Mouse (Mus musculus) kidney, embryonic 16.5 days (tissue): Measurements from ENCODE around the gene Hdac8. TPM values are rescaled to one million over a fixed set of nuclear protein-coding genes. Genes with fewer than 3 reads are reported as not detected.
A peak's percentile ranks its signal among the peaks of the same experiment; 100 is the strongest.

ENCODE experiments used
- ATAC-seq: fragments of 200-750 bp; cut with Nextera tagmentation; 2 replicates; pipeline ENCODE4 v1.8.0; 2017; ENCODE audit warnings: moderate TSS enrichment; ENCODE audit not compliant: low FRiP score, low TSS enrichment
- H3K27ac ChIP-seq: fragments of 300-500 bp; sonication (generic); 2 replicates; pipeline ENCODE4 v1.5.1; 2014; ENCODE audit warnings: low read length
- H3K27me3 ChIP-seq: fragments of 300-500 bp; sonication (generic); 2 replicates; pipeline ENCODE4 v1.6.1; 2014; ENCODE audit warnings: low read length, control low read depth, mixed read lengths; ENCODE audit not compliant: insufficient read depth
- H3K36me3 ChIP-seq: fragments of 300-500 bp; sonication (generic); 2 replicates; pipeline ENCODE4 v1.6.1; 2014; ENCODE audit warnings: low read length, control low read depth, mixed read lengths; ENCODE audit not compliant: insufficient read depth
- H3K4me1 ChIP-seq: fragments of 300-500 bp; sonication (generic); 2 replicates; pipeline ENCODE4 v1.6.1; 2014; ENCODE audit warnings: low read length, control low read depth, mixed read lengths; ENCODE audit not compliant: insufficient read depth
- H3K4me2 ChIP-seq: fragments of 300-500 bp; sonication (generic); replicated peaks from 2 replicates; pipeline ENCODE4 v1.6.1; 2014; ENCODE audit warnings: low read depth, low read length
- H3K4me3 ChIP-seq: fragments of 300-500 bp; sonication (generic); 2 replicates; pipeline ENCODE4 v1.5.1; 2014; ENCODE audit warnings: mild to moderate bottlenecking, low read length
- H3K9ac ChIP-seq: fragments of 300-500 bp; sonication (generic); replicated peaks from 2 replicates; pipeline ENCODE4 v1.6.1; 2014; ENCODE audit warnings: low read length
- H3K9me3 ChIP-seq: fragments of 300-500 bp; sonication (generic); 2 replicates; pipeline ENCODE4 v1.6.1; 2016; ENCODE audit warnings: low read length, control low read depth
- WGBS: fragments of 180-500 bp; shearing (Covaris S2); extraction: QIAGEN DNeasy Blood & Tissue Kit; methylation state at CpG from one replicate; pipeline ENCODE4 v1.1.7; 2014; 5-methylcytosine and 5-hydroxymethylcytosine counted together
- polyA plus RNA-seq: library from polyadenylated mRNA; unstranded; fragments of >200 nt; fragmentation: Nextera tagmentation; extraction: Ambion mirVana; gene quantifications from 2 replicates; pipeline ENCODE4 v1.2.1, GENCODE M21; 2015

Hdac8 gene
- polyA plus RNA-seq, 1 experiment from 2014 or later, result 10.7 TPM

DNA sequence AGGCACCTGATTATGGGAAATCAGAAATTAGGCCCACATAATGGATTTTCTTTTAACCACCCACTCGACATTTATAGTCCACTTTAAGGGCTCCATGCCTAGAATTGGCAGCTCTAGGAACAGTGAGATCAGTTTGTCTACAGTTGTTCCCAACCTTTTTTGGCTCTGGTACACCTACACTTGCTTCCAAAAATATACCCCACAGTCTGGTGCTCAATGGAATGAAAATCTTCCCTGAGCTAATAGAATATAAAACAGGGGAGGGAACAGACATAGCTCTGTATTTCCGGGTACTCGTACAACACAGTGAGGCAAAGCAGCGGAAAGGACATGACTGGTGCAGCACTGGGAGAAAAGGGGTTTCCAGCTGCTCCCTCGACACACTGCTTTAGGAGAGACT, 29.6 kb downstream of the Hdac8 start:
- Histone ChIP-seq H3K9me3 (no peaks in the 10 kb centered on the region), H3K4me3 (no peak overlapping the region), H3K4me1 (no peaks in the 10 kb centered on the region), H3K4me2 (no peak overlapping the region), H3K27ac (no peak overlapping the region), H3K27me3 (peaks cover 4% of the 10 kb centered on the region; the same call in 1 of the 2 replicates), H3K36me3 (no peaks in the 10 kb centered on the region), H3K9ac (no peak overlapping the region)
- no peak for ATAC-seq
- WGBS, result 84% methylated on average over 5 of the region's 5 CpGs

DNA sequence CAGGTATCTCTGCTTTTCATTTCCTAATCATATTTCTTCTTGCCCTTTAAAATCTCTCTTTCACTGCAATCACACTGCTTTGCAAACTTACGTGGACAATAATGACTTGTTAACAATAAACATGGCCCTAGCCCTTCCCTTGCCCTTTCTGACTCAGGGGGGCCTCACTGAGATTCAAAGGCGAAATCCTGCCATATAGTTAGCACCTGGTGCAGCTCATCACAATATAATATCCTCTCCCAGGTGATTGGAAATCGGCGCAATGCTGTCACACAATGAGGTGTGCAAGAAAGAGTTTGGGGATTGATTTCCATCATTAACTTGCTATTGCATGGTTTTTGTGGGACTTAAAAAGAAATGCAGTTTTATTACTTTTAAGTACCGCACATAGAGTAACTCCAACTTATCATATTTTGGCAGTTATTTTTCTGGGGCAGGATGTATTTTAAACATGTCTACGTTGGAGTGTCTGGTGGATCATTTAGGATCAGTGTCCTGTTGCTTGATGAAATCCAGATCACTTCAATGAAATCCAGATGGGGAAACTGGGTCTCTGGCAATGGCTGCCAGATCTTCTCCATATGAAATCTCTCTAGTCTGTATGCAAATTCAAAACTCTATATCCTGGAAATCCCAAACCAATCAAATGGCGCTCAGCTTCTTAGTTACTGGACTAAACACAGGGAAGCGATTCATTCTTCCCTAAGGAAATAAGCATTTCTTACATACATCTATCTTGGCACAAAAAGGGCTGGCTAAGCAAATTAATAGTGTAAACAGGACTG, 86.6 kb downstream of the Hdac8 start:
- no peak overlapping the region for H3K27ac ChIP-seq
- H3K9me3 ChIP-seq, result no peaks in the 10 kb centered on the region
- no peak overlapping the region for H3K9ac ChIP-seq
- H3K4me2 ChIP-seq, result no peak overlapping the region
- no peaks in the 10 kb centered on the region for H3K4me1 ChIP-seq
- 83% methylated on average over 8 of the region's 8 CpGs for WGBS
- peaks cover 17% of the 10 kb centered on the region; the same call in 1 of the 2 replicates for H3K27me3 ChIP-seq
- H3K36me3 ChIP-seq, result no peaks in the 10 kb centered on the region
- ATAC-seq, result no peak
- H3K4me3 ChIP-seq, result no peak overlapping the region

DNA sequence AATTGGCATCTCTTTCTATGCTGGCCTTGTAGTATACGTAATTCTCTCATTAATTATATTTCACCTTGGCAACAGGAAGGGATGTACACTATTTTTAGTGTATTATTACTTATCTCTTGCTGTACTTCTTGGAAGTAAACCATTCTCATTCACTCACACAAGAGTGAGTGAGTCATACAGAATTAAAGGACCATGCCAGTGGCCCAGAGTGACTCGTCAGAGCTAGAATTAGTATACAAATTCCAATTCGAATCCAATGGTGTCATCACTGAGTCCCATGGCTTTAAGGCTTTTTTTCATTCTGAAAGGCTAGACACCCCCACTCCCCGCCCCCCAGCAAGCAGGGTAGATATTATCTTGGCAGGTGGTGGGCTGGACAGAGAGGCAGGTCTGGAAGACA, 88.2 kb downstream of the Hdac8 start:
- H3K27ac ChIP-seq, result no peak overlapping the region
- ATAC-seq, result no peak
- no peaks in the 10 kb centered on the region for H3K36me3 ChIP-seq
- H3K4me3 ChIP-seq, result no peak overlapping the region
- WGBS, result 79% methylated on average over 4 of the region's 4 CpGs
- peaks cover 14% of the 10 kb centered on the region; the same call in 1 of the 2 replicates for H3K27me3 ChIP-seq
- no peaks in the 10 kb centered on the region for H3K4me1 ChIP-seq
- H3K9ac ChIP-seq, result no peak overlapping the region
- no peaks in the 10 kb centered on the region for H3K9me3 ChIP-seq
- no peak overlapping the region for H3K4me2 ChIP-seq

DNA sequence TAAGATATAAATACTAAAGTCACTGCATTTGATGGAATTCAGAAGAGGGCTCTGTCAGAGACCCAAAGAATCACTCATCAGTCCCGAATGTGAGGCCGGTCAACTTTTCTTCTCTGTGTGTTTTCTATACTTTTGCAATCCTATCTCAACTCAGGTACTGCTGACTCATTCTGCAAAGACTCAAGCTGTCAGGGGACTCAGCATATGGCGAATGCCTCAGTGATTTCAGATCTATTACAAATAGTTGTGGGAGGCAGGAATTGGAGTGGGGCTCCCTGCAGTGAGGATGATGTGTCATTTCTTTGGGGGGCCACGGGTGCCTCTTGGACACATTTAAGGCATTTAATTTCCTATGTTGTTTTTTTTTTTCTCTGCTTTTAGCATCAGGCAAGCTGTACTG, 88.8 kb downstream of the Hdac8 start:
- ATAC-seq, result no peak
- WGBS, result 48% methylated on average over 4 of the region's 4 CpGs

DNA sequence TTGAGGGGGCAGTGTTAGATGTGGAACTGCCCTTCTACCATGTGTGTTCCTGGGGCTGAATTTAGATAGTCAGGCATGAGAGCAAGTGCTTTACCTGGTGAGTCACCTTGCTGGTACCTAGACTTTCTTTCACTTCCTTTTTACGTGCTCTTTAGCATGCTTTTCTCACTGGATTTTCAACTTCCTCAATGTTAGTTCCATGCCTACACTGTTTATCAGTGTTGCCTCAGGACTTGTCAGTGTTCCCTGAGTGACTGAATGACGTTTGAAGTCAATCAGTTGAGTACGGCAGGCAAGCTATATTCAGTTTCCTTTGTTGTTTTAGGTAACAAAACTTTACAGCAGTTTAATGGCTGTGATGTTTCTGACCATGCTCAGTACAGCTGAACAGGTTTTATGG, 120.4 kb downstream of the Hdac8 start:
- Histone ChIP-seq H3K36me3 (no peaks in the 10 kb centered on the region), H3K4me3 (no peak overlapping the region), H3K4me1 (no peaks in the 10 kb centered on the region), H3K27me3 (peaks cover 11% of the 10 kb centered on the region; the same call in 1 of the 2 replicates), H3K9me3 (no peaks in the 10 kb centered on the region), H3K4me2 (no peak overlapping the region), H3K9ac (no peak overlapping the region), H3K27ac (no peak overlapping the region)
- 63% methylated on average over 3 of the region's 3 CpGs for WGBS
- ATAC-seq, result no peak

More for the DNA sequence above, 88.8 kb downstream of the Hdac8 start:
- H3K27me3 ChIP-seq, result peaks cover 18% of the 10 kb centered on the region; the same call in 1 of the 2 replicates
- no peak overlapping the region for H3K9ac ChIP-seq
- no peaks in the 10 kb centered on the region for H3K36me3 ChIP-seq
- H3K4me1 ChIP-seq, result no peaks in the 10 kb centered on the region
- no peak overlapping the region for H3K4me3 ChIP-seq
- H3K27ac ChIP-seq, result no peak overlapping the region
- no peaks in the 10 kb centered on the region for H3K9me3 ChIP-seq
- no peak overlapping the region for H3K4me2 ChIP-seq

DNA sequence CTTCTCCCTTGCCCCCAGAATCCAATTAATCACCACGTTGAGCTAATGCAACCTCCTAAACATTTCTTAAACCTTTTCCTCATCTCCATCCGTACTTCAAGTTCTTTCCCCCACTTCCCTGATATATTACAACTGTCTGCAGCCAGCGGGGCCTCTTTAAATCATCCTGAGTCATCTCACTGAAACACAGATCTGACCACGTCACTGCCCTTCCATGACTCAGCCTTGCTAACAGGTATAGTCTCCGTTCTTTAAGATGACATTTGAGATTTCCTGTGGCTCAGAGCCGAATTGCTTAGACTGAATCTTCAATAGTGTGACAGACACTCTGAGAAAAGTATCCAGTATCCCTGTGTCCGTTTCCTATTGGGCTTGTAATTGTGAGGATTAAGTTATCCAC, 122.0 kb downstream of the Hdac8 start:
- Histone ChIP-seq H3K27me3 (peaks cover 11% of the 10 kb centered on the region; the same call in 1 of the 2 replicates), H3K36me3 (no peaks in the 10 kb centered on the region), H3K4me2 (no peak overlapping the region), H3K9ac (no peak overlapping the region), H3K27ac (no peak overlapping the region), H3K9me3 (no peaks in the 10 kb centered on the region), H3K4me3 (no peak overlapping the region), H3K4me1 (no peaks in the 10 kb centered on the region)
- WGBS, result 47% methylated on average over 7 of the region's 7 CpGs
- no peak for ATAC-seq

DNA sequence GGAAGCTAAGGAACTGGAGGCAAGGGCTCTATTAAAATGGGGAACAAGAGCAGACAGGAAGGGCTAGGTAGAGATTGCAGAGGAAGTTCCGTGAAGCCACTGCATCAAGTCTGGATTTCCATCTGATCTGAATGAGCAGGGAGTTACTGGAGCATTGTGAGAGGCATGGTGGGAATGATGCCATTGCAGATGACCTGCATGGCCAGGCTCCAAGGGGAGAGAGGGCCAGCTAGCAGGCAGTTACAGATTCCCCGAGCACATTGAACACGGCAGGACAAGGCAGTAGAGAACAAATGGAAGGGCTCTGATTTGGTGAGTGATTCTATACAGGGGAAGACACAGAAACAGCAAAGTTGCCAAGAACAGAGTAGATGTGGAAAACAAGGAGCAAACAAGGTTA, 138.6 kb downstream of the Hdac8 start:
- Histone ChIP-seq H3K36me3 (no peaks in the 10 kb centered on the region), H3K27me3 (peaks cover 12% of the 10 kb centered on the region; the same call in 1 of the 2 replicates), H3K4me1 (0 out of 2 replicates have a peak, but pooled peaks cover 9% of the 10 kb centered on the region), H3K4me2 (no peak overlapping the region), H3K27ac (no peak overlapping the region), H3K9me3 (no peaks in the 10 kb centered on the region), H3K4me3 (no peak overlapping the region), H3K9ac (no peak overlapping the region)
- ATAC-seq, result no peak
- WGBS, result 83% methylated on average over 3 of the region's 3 CpGs

DNA sequence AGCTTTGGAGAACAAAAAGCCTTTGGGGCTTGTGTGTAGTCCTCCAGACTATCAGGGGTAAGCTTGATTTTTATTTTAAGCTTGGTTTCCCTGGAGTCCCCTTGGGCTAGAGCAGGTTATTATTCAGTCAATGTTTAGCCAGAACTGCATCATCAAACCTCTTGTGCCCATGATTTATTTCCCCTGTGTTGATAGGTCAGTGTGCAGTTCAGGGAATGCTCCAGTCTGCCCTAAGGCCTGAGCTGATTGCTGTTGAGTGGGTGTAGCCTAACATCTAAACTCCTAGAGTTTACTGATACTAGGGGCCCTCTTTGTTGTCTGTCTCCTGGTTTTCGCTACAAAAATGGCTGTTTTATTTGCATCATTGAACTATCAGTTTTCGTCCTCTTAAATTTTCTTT, 142.9 kb downstream of the Hdac8 start:
- ATAC-seq, result peak; percentile 92; the same call in 1 of the 2 replicates
- no peak overlapping the region for H3K4me2 ChIP-seq
- WGBS, result 49% methylated on average over 2 of the region's 2 CpGs
- H3K36me3 ChIP-seq, result no peaks in the 10 kb centered on the region
- H3K4me3 ChIP-seq, result no peak overlapping the region
- H3K27me3 ChIP-seq, result no peaks in the 10 kb centered on the region; the same call in 1 of the 2 replicates
- peak overlapping the region; percentile 56 for H3K27ac ChIP-seq
- H3K9me3 ChIP-seq, result no peaks in the 10 kb centered on the region
- no peak overlapping the region for H3K9ac ChIP-seq
- 0 out of 2 replicates have a peak, but pooled peaks cover 9% of the 10 kb centered on the region for H3K4me1 ChIP-seq

DNA sequence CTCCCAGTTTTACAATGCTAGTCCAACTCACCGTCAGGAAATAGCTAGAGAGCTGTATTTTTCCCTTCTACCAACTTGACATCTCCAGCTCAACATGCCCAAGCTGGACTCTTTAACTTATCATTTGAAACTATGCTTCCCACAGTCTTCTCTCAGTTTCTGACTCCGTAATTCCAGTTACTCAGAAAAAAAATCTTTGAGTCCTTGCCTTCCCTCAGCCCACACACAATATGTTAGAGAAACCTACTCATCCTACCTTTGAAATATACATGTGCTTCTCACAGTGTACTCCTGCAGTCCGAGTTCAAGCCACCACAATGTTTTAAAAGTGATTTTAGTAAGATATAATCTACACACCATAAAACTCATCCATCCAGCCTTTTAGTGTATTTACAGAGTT, 151.7 kb downstream of the Hdac8 start:
- Histone ChIP-seq H3K9me3 (no peaks in the 10 kb centered on the region), H3K27me3 (peaks cover 15% of the 10 kb centered on the region; the same call in 1 of the 2 replicates), H3K36me3 (no peaks in the 10 kb centered on the region), H3K4me2 (no peak overlapping the region), H3K9ac (no peak overlapping the region), H3K27ac (no peak overlapping the region), H3K4me1 (no peaks in the 10 kb centered on the region; the same call in 1 of the 2 replicates), H3K4me3 (no peak overlapping the region)
- WGBS, result 69% methylated on average over 3 of the region's 3 CpGs
- no peak for ATAC-seq
